Mouse (Mus musculus) splenic B cell, adult 2 months (primary cell): ENCODE results near the gene Sap25.

Source experiments
- DNase-seq: peaks from one replicate; pipeline ENCODE4 v3.0.0-alpha.2; 2011; ENCODE audit warnings: low read depth, low spot score
- H3K27me3 ChIP-seq: 2 replicates; pipeline ENCODE4 v1.6.1; 2012; ENCODE audit warnings: mild to moderate bottlenecking, low read length, moderate library complexity, mixed read lengths; ENCODE audit not compliant: control insufficient read depth, poor library complexity, insufficient read depth, severe bottlenecking
- H3K36me3 ChIP-seq: 2 replicates; pipeline ENCODE4 v1.6.1; 2012; ENCODE audit warnings: mild to moderate bottlenecking, low read length, moderate library complexity, mixed read lengths; ENCODE audit not compliant: control insufficient read depth, poor library complexity, insufficient read depth, severe bottlenecking

Gene Sap25

DNA sequence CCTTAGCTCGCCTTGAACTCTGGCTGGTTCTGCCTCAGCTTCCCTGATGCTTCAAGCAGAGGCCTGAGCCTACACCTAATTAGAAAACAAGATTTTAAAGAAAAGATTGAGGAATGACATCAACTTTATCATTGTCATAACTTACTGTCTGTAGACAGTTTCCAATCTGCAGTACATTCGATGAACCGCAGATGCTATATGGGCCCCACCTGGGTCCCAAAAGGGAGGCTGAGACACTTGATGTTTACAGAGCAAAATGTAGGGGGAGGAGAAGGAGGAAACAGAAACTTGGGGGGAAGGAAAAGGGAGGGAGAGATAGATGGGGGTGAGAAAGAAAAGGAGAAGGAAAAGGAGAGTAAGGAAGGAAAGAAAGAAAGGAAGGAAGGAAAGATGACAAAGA lies 48.8 kb downstream of the Sap25 start:
- no peak for DNase-seq
- Histone ChIP-seq H3K36me3 (no peaks in the 10 kb centered on the region), H3K27me3 (no peaks in the 10 kb centered on the region)

DNA sequence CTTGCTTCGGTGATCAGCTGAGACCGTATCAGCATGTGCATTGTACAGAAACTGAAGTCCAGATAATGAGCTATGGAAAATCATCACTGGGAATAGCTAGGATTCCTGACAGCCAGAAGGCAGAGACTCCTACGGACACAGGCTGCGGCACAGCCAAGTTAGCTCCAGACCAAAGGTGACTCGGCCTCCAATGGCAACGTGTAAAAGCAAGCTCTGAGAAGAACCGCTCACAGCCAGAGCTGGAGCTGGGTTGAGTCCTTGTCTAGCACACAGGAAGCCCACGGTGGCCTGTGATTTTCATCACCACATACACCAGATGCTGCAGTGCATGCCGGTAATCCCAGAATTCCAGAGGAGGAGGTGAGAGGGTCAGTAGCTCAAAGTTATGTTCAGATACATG lies 49.4 kb downstream of the Sap25 start:
- H3K27me3 ChIP-seq, result no peaks in the 10 kb centered on the region
- H3K36me3 ChIP-seq, result no peaks in the 10 kb centered on the region
- DNase-seq, result no peak

DNA sequence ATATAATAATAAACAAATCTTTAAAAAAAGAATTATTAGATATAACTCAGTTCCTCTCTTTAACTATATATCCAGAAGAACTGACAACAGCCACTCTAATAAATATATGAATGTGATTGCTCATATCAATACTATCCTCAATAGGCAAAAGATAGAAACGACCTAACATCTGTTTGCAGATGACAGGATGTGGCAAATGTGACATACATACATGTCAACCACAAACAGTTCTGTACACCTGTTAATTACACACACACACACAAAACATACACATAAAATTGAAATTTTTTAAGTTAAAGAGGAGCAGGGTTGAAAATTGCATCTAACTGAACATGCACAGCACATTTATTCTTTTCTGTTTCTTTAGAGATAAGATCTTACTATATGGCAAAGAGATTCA lies 50.7 kb downstream of the Sap25 start:
- H3K36me3 ChIP-seq, result no peaks in the 10 kb centered on the region
- no peaks in the 10 kb centered on the region for H3K27me3 ChIP-seq
- DNase-seq, result no peak
